Mouse (Mus musculus): Measurements from ENCODE around the gene Ttc21a.
"Not testable (repeated sequence)": the region's sequence is repeated elsewhere in the genome, so short reads cannot be mapped to it uniquely, and the experiment has no call there.

The Ttc21a gene

GRCm38 (mm10) chr9:119999636-120000035 lies 62.2 kb downstream of the Ttc21a start:
- no peak for DNase-seq (ENCODE audit: low spot score)

- DNase-seq (ENCODE audit: low spot score): no peak
Measured at GRCm38 (mm10) chr9:120000761-120001160, 63.4 kb downstream of the Ttc21a start.

- DNase-seq (ENCODE audit: low spot score): peak; percentile 95
Measured at GRCm38 (mm10) chr9:120001945-120002725, 64.7 kb downstream of the Ttc21a start.

GRCm38 (mm10) chr9:120002893-120003292 lies 65.5 kb downstream of the Ttc21a start:
- no peak for DNase-seq (ENCODE audit: low spot score)

GRCm38 (mm10) chr9:120005936-120006335 lies 68.5 kb downstream of the Ttc21a start:
- no peak for DNase-seq (ENCODE audit: low spot score)

- no peak for DNase-seq (ENCODE audit: low spot score)
Measured at GRCm38 (mm10) chr9:120007833-120008232, 70.4 kb downstream of the Ttc21a start.

GRCm38 (mm10) chr9:120009226-120009841 lies 71.9 kb downstream of the Ttc21a start:
- no peak for DNase-seq (ENCODE audit: low spot score)

GRCm38 (mm10) chr9:120009871-120010270 lies 72.5 kb downstream of the Ttc21a start:
- no peak for DNase-seq (ENCODE audit: low spot score)

GRCm38 (mm10) chr9:120010781-120011511 lies 73.5 kb downstream of the Ttc21a start:
- DNase-seq (ENCODE audit: low spot score): peak; percentile 96

GRCm38 (mm10) chr9:120011533-120011932 lies 74.1 kb downstream of the Ttc21a start:
- DNase-seq (ENCODE audit: low spot score): peak; percentile 88

GRCm38 (mm10) chr9:120012161-120012560 lies 74.8 kb downstream of the Ttc21a start:
- DNase-seq (ENCODE audit: low spot score): not testable (repeated sequence)

- no peak for DNase-seq (ENCODE audit: low spot score)
Measured at GRCm38 (mm10) chr9:120012781-120013180, 75.4 kb downstream of the Ttc21a start.

- no peak for DNase-seq (ENCODE audit: low spot score)
Measured at GRCm38 (mm10) chr9:120013251-120013820, 75.9 kb downstream of the Ttc21a start.

- DNase-seq (ENCODE audit: low spot score): no peak
Measured at GRCm38 (mm10) chr9:120014828-120015227, 77.4 kb downstream of the Ttc21a start.

- no peak for DNase-seq (ENCODE audit: low spot score)
Measured at GRCm38 (mm10) chr9:120016956-120017355, 79.5 kb downstream of the Ttc21a start.

Measured in embryo, embryonic 10.5 days (tissue).